Comparison of ENCODE assay signal across 19 mouse cellular contexts in genomic region chr7:139795004-139795605, GRCm38 (mm10). TPM values are rescaled to one million over a fixed set of nuclear protein-coding genes. Genes with fewer than 3 reads are reported as not detected.
DNase-seq lines count a peak whose midpoint lies in the region; ATAC-seq lines count a peak whose summit lies in the region.
"Had no signal": no experiment of that assay in that cellular context is flagged by ENCODE, and none has a peak within 500 bp of the region (broad histone marks: within the 10 kb centered on the region; RNA-seq: fewer than 3 reads in every experiment).

No protein-coding gene starts in this region.

- H3K27me3 ChIP-seq in hindbrain, embryonic 13.5 days: no peaks in the 10 kb centered on the region
- H3K27me3 ChIP-seq in hindbrain, embryonic 10.5 days (ENCODE audit: insufficient read depth, poor library complexity, severe bottlenecking): no peaks in the 10 kb centered on the region
- H3K27me3 ChIP-seq in neural tube, embryonic 14.5 days (ENCODE audit: control insufficient read depth, insufficient read depth, low read length): no peaks in the 10 kb centered on the region
- H3K27me3 ChIP-seq in forebrain, embryonic 15.5 days: no peaks in the 10 kb centered on the region
- H3K27me3 ChIP-seq: heart, embryonic 15.5 days; intestine, embryonic 15.5 days had no signal

- 35% methylated on average over 9 of the region's 9 CpGs for WGBS in hindbrain, embryonic 13.5 days
- WGBS in hindbrain, embryonic 10.5 days: 73% methylated on average over 9 of the region's 9 CpGs
- WGBS in neural tube, embryonic 14.5 days: 42% methylated on average over 9 of the region's 9 CpGs
- 42% methylated on average over 9 of the region's 9 CpGs for WGBS in forebrain, embryonic 15.5 days

- DNase-seq in hindbrain, embryonic 10.5 days (ENCODE audit: low spot score): no peak
- DNase-seq in neural tube, embryonic 10.5 days (ENCODE audit: extremely low spot score, low spot score): no peak
- DNase-seq in mesoderm, embryonic 11.5 days (ENCODE audit: low read depth, low spot score): peak; percentile 19
- no peak for DNase-seq in frontal cortex, postnatal 36 days (ENCODE audit: low spot score in 2 of 2)
- DNase-seq: adrenal gland, adult 2 months; adrenal gland, postnatal 25 days; cerebellum, adult 2 months; cerebellum, postnatal 10 days; gastrocnemius, postnatal 14 days; heart, adult 2 months; heart, postnatal 14 days had no signal

- peaks cover 9% of the 10 kb centered on the region for H3K4me1 ChIP-seq in hindbrain, embryonic 13.5 days (replicated peaks)
- 0 out of 2 replicates have a peak, but pooled peaks cover 4% of the 10 kb centered on the region for H3K4me1 ChIP-seq in hindbrain, embryonic 10.5 days (replicated peaks)
- no peaks in the 10 kb centered on the region for H3K4me1 ChIP-seq in neural tube, embryonic 14.5 days (ENCODE audit: control insufficient read depth, insufficient read depth, low read length)
- no peaks in the 10 kb centered on the region for H3K4me1 ChIP-seq in forebrain, embryonic 15.5 days
- H3K4me1 ChIP-seq: heart, embryonic 15.5 days; intestine, embryonic 15.5 days had no signal

- ATAC-seq in hindbrain, embryonic 13.5 days (ENCODE audit: low FRiP score): peak; percentile 54; the same call in 1 of the 2 replicates
- ATAC-seq in neural tube, embryonic 14.5 days (ENCODE audit: low read depth): peak; percentile 17; the same call in 1 of the 2 replicates
- no peak for ATAC-seq in forebrain, embryonic 15.5 days (replicated peaks)
- ATAC-seq: forebrain, embryonic 16.5 days; intestine, embryonic 15.5 days had no signal

- peak overlapping the region; percentile 44 for H3K27ac ChIP-seq in hindbrain, embryonic 13.5 days
- no peak overlapping the region for H3K27ac ChIP-seq in hindbrain, embryonic 10.5 days
- H3K27ac ChIP-seq in neural tube, embryonic 14.5 days (ENCODE audit: low read depth, low read length): no peak overlapping the region
- no peak overlapping the region for H3K27ac ChIP-seq in forebrain, embryonic 15.5 days (replicated peaks)
- H3K27ac ChIP-seq: embryonic facial prominence, embryonic 10.5 days; heart, adult 2 months; heart, embryonic 15.5 days; intestine, embryonic 15.5 days had no signal

- no peak overlapping the region for H3K9ac ChIP-seq in hindbrain, embryonic 13.5 days
- H3K9ac ChIP-seq in neural tube, embryonic 14.5 days (replicated peaks; ENCODE audit: low read depth, low read length): no peak overlapping the region
- H3K9ac ChIP-seq in forebrain, embryonic 15.5 days (replicated peaks): no peak overlapping the region
- H3K9ac ChIP-seq: heart, embryonic 15.5 days; intestine, embryonic 15.5 days had no signal

- no peak overlapping the region for H3K4me3 ChIP-seq in hindbrain, embryonic 13.5 days
- no peak overlapping the region for H3K4me3 ChIP-seq in hindbrain, embryonic 10.5 days
- no peak overlapping the region for H3K4me3 ChIP-seq in neural tube, embryonic 14.5 days (ENCODE audit: low read depth, low read length)
- H3K4me3 ChIP-seq in forebrain, embryonic 15.5 days: no peak overlapping the region
- H3K4me3 ChIP-seq: embryonic facial prominence, embryonic 10.5 days; heart, adult 2 months; heart, embryonic 15.5 days; intestine, embryonic 15.5 days had no signal

- no peaks in the 10 kb centered on the region for H3K9me3 ChIP-seq in hindbrain, embryonic 13.5 days
- no peaks in the 10 kb centered on the region for H3K9me3 ChIP-seq in hindbrain, embryonic 10.5 days
- no peaks in the 10 kb centered on the region for H3K9me3 ChIP-seq in neural tube, embryonic 14.5 days (ENCODE audit: control insufficient read depth, low read length)
- no peaks in the 10 kb centered on the region for H3K9me3 ChIP-seq in forebrain, embryonic 15.5 days
- H3K9me3 ChIP-seq: embryonic facial prominence, embryonic 10.5 days; heart, embryonic 15.5 days; intestine, embryonic 15.5 days had no signal

- no peaks in the 10 kb centered on the region for H3K36me3 ChIP-seq in hindbrain, embryonic 13.5 days
- H3K36me3 ChIP-seq in hindbrain, embryonic 10.5 days: no peaks in the 10 kb centered on the region
- H3K36me3 ChIP-seq in neural tube, embryonic 14.5 days (ENCODE audit: control insufficient read depth, insufficient read depth, low read length): no peaks in the 10 kb centered on the region
- no peaks in the 10 kb centered on the region for H3K36me3 ChIP-seq in forebrain, embryonic 15.5 days
- H3K36me3 ChIP-seq: embryonic facial prominence, embryonic 10.5 days; heart, embryonic 15.5 days; intestine, embryonic 15.5 days had no signal

- H3K4me2 ChIP-seq in hindbrain, embryonic 13.5 days: no peak overlapping the region
- no peak overlapping the region for H3K4me2 ChIP-seq in neural tube, embryonic 14.5 days (ENCODE audit: low read depth, low read length)
- H3K4me2 ChIP-seq in forebrain, embryonic 15.5 days (replicated peaks): no peak overlapping the region
- H3K4me2 ChIP-seq: heart, embryonic 11.5 days; heart, embryonic 15.5 days; intestine, embryonic 15.5 days had no signal

RNA-seq across cellular contexts. Expression of gene Adgra1, which starts 38.9 kb away (rescaled TPM):
- polyA plus RNA-seq in hindbrain, embryonic 13.5 days (2015; fragmentation: Nextera tagmentation; extraction: Ambion mirVana): 27.5 and 33.0 TPM in 2 replicates
- polyA plus RNA-seq in hindbrain, embryonic 10.5 days (2016; fragmentation: Nextera tagmentation; extraction: Ambion mirVana): 8.2 and 19.2 TPM in 2 replicates
- polyA plus RNA-seq in neural tube, embryonic 14.5 days (2014; fragmentation: Nextera tagmentation; extraction: Ambion mirVana): 25.0 and 26.4 TPM in 2 replicates
- 11.8 and 12.3 TPM in 2 replicates for polyA plus RNA-seq in forebrain, embryonic 15.5 days (2015; fragmentation: Nextera tagmentation; extraction: Ambion mirVana)
- polyA plus RNA-seq: heart, embryonic 11.5 days; heart, embryonic 15.5 days had no signal
